Mouse (Mus musculus) olfactory bulb, adult 2 months (tissue): ENCODE results near the gene Myl12a.
A peak's percentile ranks its signal among the peaks of the same experiment; 100 is the strongest.

ENCODE experiments used
- CTCF ChIP-seq: fragments of 200-500 bp; IDR thresholded peaks from 2 replicates; pipeline ENCODE4 v1.5.1; 2012; ENCODE audit warnings: low read depth, mild to moderate bottlenecking, low read length, moderate library complexity; ENCODE audit not compliant: insufficient read depth
- POLR2A ChIP-seq: fragments of 200-500 bp; IDR thresholded peaks from 2 replicates; pipeline ENCODE4 v1.6.1; 2012; ENCODE audit warnings: mild to moderate bottlenecking, low read depth, low read length, moderate library complexity; ENCODE audit not compliant: insufficient read depth

DNA sequence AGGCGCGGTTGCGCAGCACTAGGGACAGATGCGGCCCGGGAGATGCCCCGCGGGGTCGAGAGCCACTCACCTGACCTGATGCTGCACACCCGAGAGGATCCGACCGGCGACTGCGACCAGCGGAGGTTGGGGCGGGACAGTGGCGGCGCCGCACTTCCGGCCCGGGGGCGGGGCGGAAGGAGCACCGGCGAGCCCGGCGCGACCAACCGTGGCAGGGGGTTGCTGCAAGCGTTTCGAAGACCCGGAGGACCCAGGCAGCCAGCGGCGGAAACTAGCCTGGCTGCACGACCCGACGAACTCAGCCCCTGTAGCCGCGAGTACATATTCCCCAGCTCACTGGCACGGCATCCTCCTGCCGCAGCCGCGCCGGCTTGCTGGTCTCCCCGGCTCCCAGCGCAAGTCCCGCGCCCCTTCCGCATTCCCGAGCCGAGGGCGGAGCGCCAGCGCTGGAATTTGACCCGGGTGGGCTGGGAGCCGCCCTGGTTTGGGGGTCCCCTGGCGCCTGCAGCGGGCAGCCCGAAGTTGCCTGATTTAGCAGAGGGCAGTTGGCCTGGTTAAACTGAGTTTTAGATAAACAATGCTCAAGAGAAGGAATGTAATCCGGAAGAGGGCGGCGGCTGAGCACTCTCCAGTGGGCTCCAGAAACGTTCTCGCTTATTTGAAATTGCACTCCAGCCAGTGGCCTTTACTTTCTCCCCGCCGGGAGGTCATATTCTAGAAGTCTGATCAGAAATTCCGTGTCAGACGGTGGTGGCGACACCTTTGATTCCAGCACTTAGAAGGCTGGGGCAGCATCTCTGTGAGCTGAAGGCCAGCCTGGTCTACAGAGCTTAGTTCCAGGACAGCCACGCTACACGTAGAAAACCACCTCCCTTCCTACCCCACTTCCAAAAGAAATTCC is 12.0 kb downstream of the Myl12a start:
- no peak for TF ChIP-seq CTCF
- peak; percentile 70 for TF ChIP-seq POLR2A
